Mouse (Mus musculus): ENCODE data around the gene Hebp2. TPM values are rescaled to one million over a fixed set of nuclear protein-coding genes. Genes with fewer than 3 reads are reported as not detected.

The Hebp2 gene
- 0.71 and 1.0 TPM in 2 replicates for polyA plus RNA-seq (2012; rRNA removed)

GRCm38 (mm10) chr10:18545813-18546235 is at the start of gene Hebp2:
Gene Hebp2 (minus strand): TSS chr10:18546076.

Other genes with a start within 250 kb of the Hebp2 start
- gene Nhsl1, start 227.1 kb downstream of the Hebp2 start, polyA plus RNA-seq (2012; rRNA removed): 1.0 and 1.2 TPM in 2 replicates
- 0.03 and 0.05 TPM in 2 replicates for gene Arfgef3, start 197.9 kb upstream of the Hebp2 start, polyA plus RNA-seq (2012; rRNA removed)
- not detected in 2 replicates for gene Gm4922, start 240.7 kb upstream of the Hebp2 start, polyA plus RNA-seq (2012; rRNA removed)